Mouse (Mus musculus): ENCODE results near the gene Atxn7l1.
A peak's percentile ranks its signal among the peaks of the same experiment; 100 is the strongest.

The Atxn7l1 gene

GRCm38 (mm10) chr12:33225117-33225541 is 77.6 kb downstream of the Atxn7l1 start:
- DNase-seq (ENCODE audit: low read depth in 1 of 2, low spot score in 2 of 2): no peak

- no peak for DNase-seq (ENCODE audit: low read depth in 1 of 2, low spot score in 2 of 2)
These were observed 78.5 kb downstream of the Atxn7l1 start for GRCm38 (mm10) chr12:33225978-33226377.

- no peak for DNase-seq (ENCODE audit: low read depth in 1 of 2, low spot score in 2 of 2)
These were observed 79.1 kb downstream of the Atxn7l1 start for GRCm38 (mm10) chr12:33226596-33226995.

- no peak for DNase-seq (ENCODE audit: low read depth in 1 of 2, low spot score in 2 of 2)
These were observed 87.8 kb downstream of the Atxn7l1 start for GRCm38 (mm10) chr12:33235314-33235713.

GRCm38 (mm10) chr12:33235771-33236323 is 88.4 kb downstream of the Atxn7l1 start:
- no peak for DNase-seq (ENCODE audit: low read depth in 1 of 2, low spot score in 2 of 2)

GRCm38 (mm10) chr12:33236344-33237049 is 89.0 kb downstream of the Atxn7l1 start:
- no peak for DNase-seq (ENCODE audit: low read depth in 1 of 2, low spot score in 2 of 2)

- no peak for DNase-seq (ENCODE audit: low read depth in 1 of 2, low spot score in 2 of 2)
These were observed 89.6 kb downstream of the Atxn7l1 start for GRCm38 (mm10) chr12:33237108-33237507.

- DNase-seq (ENCODE audit: low read depth in 1 of 2, low spot score in 2 of 2): no peak
These were observed 95.2 kb downstream of the Atxn7l1 start for GRCm38 (mm10) chr12:33242679-33243078.

GRCm38 (mm10) chr12:33244132-33244875 is 96.8 kb downstream of the Atxn7l1 start:
- DNase-seq (ENCODE audit: low read depth in 1 of 2, low spot score in 2 of 2): no peak

- DNase-seq (ENCODE audit: low read depth in 1 of 2, low spot score in 2 of 2): no peak
These were observed 98.0 kb downstream of the Atxn7l1 start for GRCm38 (mm10) chr12:33245455-33245854.

GRCm38 (mm10) chr12:33246878-33247277 is 99.4 kb downstream of the Atxn7l1 start:
- DNase-seq (ENCODE audit: low read depth in 1 of 2, low spot score in 2 of 2): no peak

- DNase-seq (ENCODE audit: low read depth in 1 of 2, low spot score in 2 of 2): no peak
These were observed 102.7 kb downstream of the Atxn7l1 start for GRCm38 (mm10) chr12:33250197-33250596.

GRCm38 (mm10) chr12:33251399-33251798 is 103.9 kb downstream of the Atxn7l1 start:
- no peak for DNase-seq (ENCODE audit: low read depth in 1 of 2, low spot score in 2 of 2)

- no peak for DNase-seq (ENCODE audit: low read depth in 1 of 2, low spot score in 2 of 2)
These were observed 105.1 kb downstream of the Atxn7l1 start for GRCm38 (mm10) chr12:33252621-33253020.

- no peak for DNase-seq (ENCODE audit: low read depth in 1 of 2, low spot score in 2 of 2)
These were observed 105.7 kb downstream of the Atxn7l1 start for GRCm38 (mm10) chr12:33253206-33253605.

- DNase-seq (ENCODE audit: low read depth in 1 of 2, low spot score in 2 of 2): no peak
These were observed 107.8 kb downstream of the Atxn7l1 start for GRCm38 (mm10) chr12:33255256-33255655.

- no peak for DNase-seq (ENCODE audit: low read depth in 1 of 2, low spot score in 2 of 2)
These were observed 108.9 kb downstream of the Atxn7l1 start for GRCm38 (mm10) chr12:33256426-33256825.

- no peak for DNase-seq (ENCODE audit: low read depth in 1 of 2, low spot score in 2 of 2)
These were observed 111.6 kb downstream of the Atxn7l1 start for GRCm38 (mm10) chr12:33258995-33259529.

GRCm38 (mm10) chr12:33260575-33260974 is 113.1 kb downstream of the Atxn7l1 start:
- DNase-seq (ENCODE audit: low read depth in 1 of 2, low spot score in 2 of 2): no peak

GRCm38 (mm10) chr12:33265877-33266276 is 118.4 kb downstream of the Atxn7l1 start:
- no peak for DNase-seq (ENCODE audit: low read depth in 1 of 2, low spot score in 2 of 2)

- no peak for DNase-seq (ENCODE audit: low read depth in 1 of 2, low spot score in 2 of 2)
These were observed 120.5 kb downstream of the Atxn7l1 start for GRCm38 (mm10) chr12:33267965-33268364.

- peak; percentile 7 to 17 for DNase-seq (ENCODE audit: low read depth in 1 of 2, low spot score in 2 of 2)
These were observed 122.2 kb downstream of the Atxn7l1 start for GRCm38 (mm10) chr12:33269743-33270142.

Data from monocyte, adult 2 months (primary cell).